Mouse (Mus musculus) erythroblast, embryonic 14.5 days (primary cell): ENCODE results near the gene Tubgcp2. TPM values are rescaled to one million over a fixed set of nuclear protein-coding genes. Genes with fewer than 3 reads are reported as not detected.

Experiments
- H3K27me3 ChIP-seq: 2 replicates; pipeline ENCODE4 v1.6.1; 2012; ENCODE audit warnings: inconsistent platforms; ENCODE audit not compliant: control insufficient read depth
- H3K36me3 ChIP-seq: 2 replicates; pipeline ENCODE4 v1.6.1; 2012; ENCODE audit warnings: mild to moderate bottlenecking, inconsistent platforms; ENCODE audit not compliant: control insufficient read depth
- H3K4me1 ChIP-seq: 2 replicates; pipeline ENCODE4 v1.6.1; 2012; ENCODE audit warnings: inconsistent platforms; ENCODE audit not compliant: control insufficient read depth
- H3K4me3 ChIP-seq: replicated peaks from 2 replicates; pipeline ENCODE3; 2012; ENCODE audit warnings: moderate library complexity, mild to moderate bottlenecking, inconsistent platforms
- H3K9me3 ChIP-seq: 2 replicates; pipeline ENCODE4 v1.6.1; 2012; ENCODE audit warnings: low read length, inconsistent platforms, mixed read lengths; ENCODE audit not compliant: control insufficient read depth
- GATA1 ChIP-seq: IDR thresholded peaks from 2 replicates; pipeline ENCODE4 v1.6.1; 2012; ENCODE audit warnings: low read length, inconsistent platforms, mixed read lengths
- TAL1 ChIP-seq: IDR thresholded peaks from 3 replicates; pipeline ENCODE4 v1.6.1; 2012; ENCODE audit warnings: low read length, inconsistent platforms, mixed read lengths
- polyA plus RNA-seq: library from polyadenylated mRNA; stranded (reverse); fragments of >175 nt; gene quantifications from 2 replicates; pipeline ENCODE4 v1.2.3, GENCODE M21; 2012

Gene Tubgcp2
- polyA plus RNA-seq, 1 experiment: 1.0 TPM

GRCm38 (mm10) chr7:140048361-140049114, 12.1 kb upstream of the Tubgcp2 start, which contains the start of gene Msx3:
TSS of gene Msx3 (minus strand) at chr7:140049089.
- H3K4me1 ChIP-seq: peaks cover 4% of the 10 kb centered on the region
- H3K9me3 ChIP-seq: peaks cover 2% of the 10 kb centered on the region; the same call in 1 of the 2 replicates
- H3K4me3 ChIP-seq: no peak within 1 kb of the TSS
- no peaks in the 10 kb centered on the region for H3K36me3 ChIP-seq
- no peak for TF ChIP-seq GATA1
- TF ChIP-seq TAL1: no peak
- peaks cover 94% of the 10 kb centered on the region for H3K27me3 ChIP-seq

- Histone ChIP-seq H3K4me1 (peaks cover 8% of the 10 kb centered on the region), H3K4me3 (no peak overlapping the region), H3K9me3 (peaks cover 2% of the 10 kb centered on the region; the same call in 1 of the 2 replicates), H3K27me3 (peaks cover 88% of the 10 kb centered on the region), H3K36me3 (no peaks in the 10 kb centered on the region)
- TF ChIP-seq GATA1 (no peak), TAL1 (no peak)
Observed at GRCm38 (mm10) chr7:140047811-140048311, 11.4 kb upstream of the Tubgcp2 start.

DNA sequence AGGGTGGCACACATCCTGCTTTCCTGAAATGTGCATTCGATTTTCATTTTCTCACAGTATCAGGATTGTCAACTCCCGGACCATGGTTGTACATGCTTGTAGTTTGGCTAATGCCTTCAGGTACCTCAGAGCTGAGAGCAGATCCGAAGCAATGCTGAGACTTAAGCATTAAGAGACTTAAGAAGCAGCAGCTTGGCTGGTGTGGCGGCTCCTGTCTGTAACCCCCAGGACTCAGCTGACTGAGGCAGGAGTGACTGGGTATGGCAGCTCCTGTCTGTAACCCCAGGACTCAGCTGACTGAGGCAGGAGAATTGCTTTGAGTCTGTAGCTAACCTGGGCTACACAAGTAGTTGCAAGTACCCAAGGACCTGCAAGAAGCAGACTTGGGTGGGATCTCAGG, 9.1 kb upstream of the Tubgcp2 start:
- peaks cover 14% of the 10 kb centered on the region for H3K4me1 ChIP-seq
- peaks cover 8% of the 10 kb centered on the region for H3K36me3 ChIP-seq
- peaks cover 2% of the 10 kb centered on the region; the same call in 1 of the 2 replicates for H3K9me3 ChIP-seq
- TF ChIP-seq GATA1 (no peak), TAL1 (no peak)
- H3K4me3 ChIP-seq: no peak overlapping the region
- peaks cover 66% of the 10 kb centered on the region for H3K27me3 ChIP-seq

GRCm38 (mm10) chr7:140042728-140043127, 6.3 kb upstream of the Tubgcp2 start:
- Histone ChIP-seq H3K27me3 (peaks cover 38% of the 10 kb centered on the region), H3K4me1 (peaks cover 10% of the 10 kb centered on the region), H3K9me3 (no peaks in the 10 kb centered on the region; the same call in 1 of the 2 replicates), H3K36me3 (peaks cover 36% of the 10 kb centered on the region), H3K4me3 (no peak overlapping the region)
- TF ChIP-seq GATA1: no peak
- TF ChIP-seq TAL1: no peak

DNA sequence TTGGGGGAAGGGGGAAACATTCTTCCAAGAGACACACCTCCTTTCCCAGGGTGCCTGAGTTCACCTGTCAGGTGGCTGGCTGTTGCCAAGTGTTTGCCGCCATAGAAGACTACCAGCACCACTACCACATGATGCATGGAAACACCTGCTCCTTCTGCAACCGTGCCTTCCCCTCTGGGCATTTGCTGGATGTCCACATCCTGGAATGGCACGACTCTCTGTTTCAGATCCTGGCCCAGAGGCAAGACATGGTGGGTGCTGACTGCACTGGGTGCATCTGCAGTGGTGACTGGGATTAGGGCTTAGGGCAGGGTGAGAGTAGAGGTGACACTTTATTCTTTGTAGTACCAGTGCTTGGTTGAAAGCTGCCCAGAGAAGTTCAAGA, 694 bp upstream of the Tubgcp2 start:
- H3K4me3 ChIP-seq: peak overlapping the region; percentile 77
- peaks cover 35% of the 10 kb centered on the region for H3K4me1 ChIP-seq
- H3K27me3 ChIP-seq: no peaks in the 10 kb centered on the region
- no peak for TF ChIP-seq TAL1
- TF ChIP-seq GATA1: no peak
- H3K36me3 ChIP-seq: peaks cover 71% of the 10 kb centered on the region
- no peaks in the 10 kb centered on the region for H3K9me3 ChIP-seq

GRCm38 (mm10) chr7:140035456-140035855, 1.0 kb downstream of the Tubgcp2 start:
- Histone ChIP-seq H3K4me1 (peaks cover 35% of the 10 kb centered on the region), H3K4me3 (peak overlapping the region; percentile 77), H3K9me3 (no peaks in the 10 kb centered on the region), H3K36me3 (peaks cover 80% of the 10 kb centered on the region), H3K27me3 (no peaks in the 10 kb centered on the region)
- no peak for TF ChIP-seq TAL1
- TF ChIP-seq GATA1: no peak

GRCm38 (mm10) chr7:140033386-140033785, 3.1 kb downstream of the Tubgcp2 start:
- H3K4me1 ChIP-seq: peaks cover 35% of the 10 kb centered on the region
- no peaks in the 10 kb centered on the region for H3K27me3 ChIP-seq
- H3K4me3 ChIP-seq: no peak overlapping the region
- TF ChIP-seq TAL1 (no peak), GATA1 (no peak)
- peaks cover 7% of the 10 kb centered on the region for H3K9me3 ChIP-seq
- peaks cover 80% of the 10 kb centered on the region for H3K36me3 ChIP-seq

DNA sequence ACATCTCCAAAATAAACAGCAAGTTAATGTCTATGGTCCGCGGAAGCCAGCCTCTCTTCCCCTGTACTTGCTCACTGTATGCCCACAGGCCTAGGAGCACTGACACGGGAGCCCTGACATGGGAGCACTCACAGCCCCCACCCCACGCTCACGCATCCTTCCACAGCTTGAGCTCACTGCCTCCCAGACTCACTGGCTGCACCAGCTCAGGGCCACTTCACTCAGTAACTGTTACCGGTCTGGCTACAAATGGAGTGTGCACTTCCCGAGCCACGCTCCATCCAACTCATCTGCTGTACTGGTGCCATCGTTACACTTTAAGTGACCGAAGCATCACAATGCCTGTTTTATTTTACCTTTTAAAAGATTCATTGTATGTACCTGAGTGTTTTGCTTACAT, 4.1 kb downstream of the Tubgcp2 start:
- Histone ChIP-seq H3K4me1 (peaks cover 32% of the 10 kb centered on the region), H3K27me3 (no peaks in the 10 kb centered on the region), H3K4me3 (no peak overlapping the region), H3K9me3 (peaks cover 14% of the 10 kb centered on the region), H3K36me3 (peaks cover 78% of the 10 kb centered on the region)
- TF ChIP-seq GATA1 (no peak), TAL1 (no peak)

DNA sequence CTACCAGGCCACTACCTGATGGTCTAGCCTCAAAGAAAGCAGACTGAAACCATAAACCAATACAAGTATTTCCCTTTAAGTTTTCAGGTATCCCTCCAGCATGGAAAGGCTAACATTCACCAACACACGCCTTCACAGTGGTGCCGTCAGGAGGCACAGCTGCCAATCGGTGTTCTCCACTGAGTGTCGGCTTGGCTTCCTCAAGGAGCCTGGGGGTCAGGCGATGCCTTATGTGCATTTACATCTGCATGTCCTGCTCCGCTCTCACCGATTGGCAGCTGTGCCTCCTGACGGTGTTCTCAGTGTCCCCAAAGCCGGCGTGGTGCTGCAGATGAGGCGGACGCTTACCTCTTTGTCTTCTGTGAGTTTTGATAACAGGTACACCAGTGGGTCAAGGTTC, 4.7 kb downstream of the Tubgcp2 start:
- Histone ChIP-seq H3K4me1 (peaks cover 26% of the 10 kb centered on the region), H3K9me3 (peaks cover 14% of the 10 kb centered on the region), H3K27me3 (no peaks in the 10 kb centered on the region), H3K36me3 (peaks cover 74% of the 10 kb centered on the region), H3K4me3 (no peak overlapping the region)
- TF ChIP-seq TAL1: no peak
- TF ChIP-seq GATA1: no peak

GRCm38 (mm10) chr7:140011336-140011735, 25.1 kb downstream of the Tubgcp2 start:
- TF ChIP-seq GATA1 (no peak), TAL1 (no peak)
- no peaks in the 10 kb centered on the region for H3K27me3 ChIP-seq
- H3K9me3 ChIP-seq: peaks cover 12% of the 10 kb centered on the region
- H3K4me3 ChIP-seq: no peak overlapping the region
- peaks cover 55% of the 10 kb centered on the region for H3K36me3 ChIP-seq
- no peaks in the 10 kb centered on the region for H3K4me1 ChIP-seq
